Mouse (Mus musculus): ENCODE measurements around the gene Ccdc84.
"Not testable (repeated sequence)": the region's sequence is repeated elsewhere in the genome, so short reads cannot be mapped to it uniquely, and the experiment has no call there.

Ccdc84 gene

DNA sequence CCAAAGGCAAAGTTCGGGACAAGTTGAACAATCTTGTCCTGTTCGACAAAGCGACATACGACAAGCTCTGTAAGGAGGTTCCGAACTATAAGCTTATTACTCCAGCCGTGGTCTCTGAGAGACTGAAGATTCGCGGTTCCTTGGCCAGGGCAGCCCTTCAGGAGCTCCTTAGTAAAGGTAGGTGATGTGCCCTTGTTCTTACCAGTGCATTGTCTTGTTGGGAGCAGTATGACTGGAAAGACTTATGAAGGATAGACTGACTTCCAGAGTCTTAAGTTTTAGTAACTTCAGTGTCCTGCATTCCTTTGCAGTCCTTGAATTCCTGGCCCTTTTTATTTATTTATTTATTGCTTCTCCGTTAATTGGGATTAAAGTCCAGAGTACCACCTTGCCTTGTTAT, 9.7 kb downstream of the Ccdc84 start:
- DNase-seq (ENCODE audit: low spot score), result not testable (repeated sequence)

DNA sequence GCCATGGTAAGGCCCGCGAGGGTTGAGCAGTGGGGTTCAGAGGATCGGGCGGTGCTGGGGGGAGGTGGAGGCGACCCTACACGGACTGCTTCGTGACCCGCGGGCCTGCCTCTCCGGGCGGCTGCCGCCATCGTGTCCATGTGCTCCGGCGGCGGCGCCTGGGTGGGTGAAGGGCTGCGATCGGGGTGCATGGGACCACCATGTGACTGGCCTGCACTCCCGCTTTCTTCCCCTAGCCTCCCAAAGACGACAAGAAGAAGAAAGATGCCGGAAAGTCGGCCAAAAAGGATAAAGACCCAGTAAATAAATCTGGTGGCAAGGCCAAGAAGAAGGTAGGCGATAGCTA, 10.6 kb downstream of the Ccdc84 start:
- no peak for DNase-seq (ENCODE audit: low spot score)

- DNase-seq (ENCODE audit: low spot score), result peak; percentile 90
Measured at GRCm38 (mm10) chr9:44406906-44407751, 11.2 kb downstream of the Ccdc84 start, which contains the start of the genes Rps25 and Trappc4. TSS of gene Rps25 (plus strand) at chr9:44407139. TSS of gene Trappc4 (minus strand) at chr9:44407600.

GRCm38 (mm10) chr9:44405011-44405410, 13.4 kb downstream of the Ccdc84 start:
- no peak for DNase-seq (ENCODE audit: low spot score)

DNA sequence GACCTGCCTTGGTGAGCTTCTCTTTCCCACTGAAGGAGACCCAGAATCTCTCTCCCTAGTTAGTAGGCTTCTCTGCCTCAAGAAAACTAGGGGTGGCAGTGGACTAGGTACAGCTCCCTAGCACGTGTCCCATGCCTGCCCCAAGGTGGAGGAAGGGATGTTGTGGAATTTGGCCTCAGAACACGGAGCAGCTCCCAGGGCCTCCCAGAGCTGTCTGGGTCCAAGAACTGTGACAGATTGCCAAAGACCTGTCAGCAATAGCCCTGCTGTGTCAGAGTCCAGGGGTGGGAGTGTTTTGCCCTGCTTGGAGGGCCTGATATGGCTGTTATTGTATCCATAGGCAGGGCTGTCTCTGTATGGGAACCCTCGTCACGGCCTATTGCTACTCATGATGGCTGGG, 17.3 kb downstream of the Ccdc84 start:
- DNase-seq (ENCODE audit: low spot score), result no peak

DNA sequence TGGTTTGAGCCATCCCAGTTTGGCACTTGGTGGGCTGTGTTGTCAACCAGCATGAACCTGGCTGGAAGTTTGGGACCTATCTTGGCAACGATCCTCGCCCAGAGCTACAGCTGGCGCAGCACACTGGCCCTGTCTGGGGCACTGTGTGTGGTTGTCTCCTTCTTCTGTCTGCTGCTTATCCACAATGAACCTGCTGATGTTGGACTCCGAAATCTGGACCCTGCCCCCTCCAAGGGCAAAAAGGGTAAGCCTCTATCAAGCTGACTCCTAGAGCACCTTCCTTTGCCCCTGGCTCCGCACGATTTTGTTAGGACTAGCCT, 18.6 kb downstream of the Ccdc84 start:
- DNase-seq (ENCODE audit: low spot score), result no peak

GRCm38 (mm10) chr9:44399114-44399794, 19.1 kb downstream of the Ccdc84 start:
- no peak for DNase-seq (ENCODE audit: low spot score)

DNA sequence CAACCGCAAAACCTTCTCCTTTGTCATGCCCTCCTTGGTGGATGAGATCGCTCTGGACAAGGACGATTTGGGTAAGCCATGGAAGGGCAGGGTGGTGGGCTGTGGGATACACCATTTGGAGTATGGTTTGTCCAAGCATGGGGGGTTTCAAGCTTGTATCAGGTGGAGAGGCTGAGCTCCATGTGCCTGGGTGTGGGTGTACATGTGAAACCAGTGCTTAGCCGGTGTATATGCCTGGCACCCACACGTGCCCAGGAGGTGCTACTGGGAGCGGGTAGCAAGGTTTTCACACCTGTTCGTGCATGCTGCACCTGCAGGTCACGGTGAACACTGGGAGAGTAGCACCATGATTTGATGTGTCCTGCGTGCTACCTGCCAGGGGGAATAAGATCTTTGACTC, 19.8 kb downstream of the Ccdc84 start:
- no peak for DNase-seq (ENCODE audit: low spot score)

DNA sequence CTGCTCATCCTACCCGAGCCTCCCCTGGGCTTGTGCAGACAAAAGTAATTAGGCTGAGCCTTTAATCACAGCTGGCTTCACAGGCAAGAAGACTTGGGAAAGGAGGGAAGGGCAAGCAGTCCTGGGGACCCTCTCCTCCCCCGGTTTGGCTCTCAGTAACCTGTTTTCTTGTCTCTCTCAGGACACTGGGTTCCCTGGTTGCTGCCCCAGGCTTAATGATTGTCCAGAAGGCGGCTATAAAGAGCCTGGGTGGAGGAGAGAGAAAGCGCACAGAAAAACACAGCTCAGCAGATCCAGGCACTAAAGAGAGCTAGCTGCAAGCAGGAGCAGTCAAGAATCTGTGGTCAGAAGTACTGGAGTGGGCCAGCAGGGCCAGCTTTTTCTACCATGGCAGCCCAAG, 20.3 kb downstream of the Ccdc84 start:
- DNase-seq (ENCODE audit: low spot score), result no peak

DNA sequence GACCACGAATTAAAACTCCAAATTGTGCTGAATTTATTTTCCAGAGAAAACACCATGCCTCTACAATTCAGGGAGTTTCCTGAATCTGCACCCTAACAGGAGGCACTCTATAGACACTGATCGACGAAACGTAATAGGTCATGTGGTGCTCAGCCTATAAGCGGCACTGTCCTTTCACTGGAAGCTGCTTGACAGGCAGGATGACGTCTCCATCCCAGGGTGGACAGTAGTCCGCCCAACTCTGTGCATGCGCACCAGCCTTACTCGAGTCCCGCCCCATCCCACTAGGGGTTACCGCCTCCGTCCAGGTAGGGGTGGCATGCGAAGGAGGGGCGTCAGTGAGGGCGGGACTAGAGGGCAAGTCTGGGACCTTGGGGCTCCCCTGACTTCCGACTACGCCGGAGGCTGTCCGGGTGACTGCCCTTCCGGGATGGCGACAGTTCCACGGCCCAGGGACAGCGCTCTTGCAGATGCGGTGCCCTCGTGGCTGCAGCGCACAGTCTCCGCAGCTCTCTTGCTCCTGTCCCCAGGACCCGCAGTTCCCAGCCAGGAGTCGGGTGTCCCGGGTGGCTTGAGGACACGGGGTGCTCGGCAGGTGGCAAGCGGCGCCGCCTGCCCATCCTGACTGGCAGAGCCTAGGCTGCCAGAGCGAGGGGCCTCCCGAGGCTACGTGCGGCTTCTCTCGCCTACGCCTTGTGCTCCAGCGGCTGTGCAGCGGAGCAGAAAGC, 21.5 kb downstream of the Ccdc84 start, which contains the start of gene Slc37a4:
Slc37a4 (plus strand) TSS at position 169 of the 728 bp plus-strand sequence.
- DNase-seq (ENCODE audit: low spot score), result peak; percentile 82

- peak; percentile 63 for DNase-seq (ENCODE audit: low spot score)
Measured at GRCm38 (mm10) chr9:44391466-44391865, 26.9 kb downstream of the Ccdc84 start.

GRCm38 (mm10) chr9:44389273-44389672, 29.1 kb downstream of the Ccdc84 start:
- no peak for DNase-seq (ENCODE audit: low spot score)

DNA sequence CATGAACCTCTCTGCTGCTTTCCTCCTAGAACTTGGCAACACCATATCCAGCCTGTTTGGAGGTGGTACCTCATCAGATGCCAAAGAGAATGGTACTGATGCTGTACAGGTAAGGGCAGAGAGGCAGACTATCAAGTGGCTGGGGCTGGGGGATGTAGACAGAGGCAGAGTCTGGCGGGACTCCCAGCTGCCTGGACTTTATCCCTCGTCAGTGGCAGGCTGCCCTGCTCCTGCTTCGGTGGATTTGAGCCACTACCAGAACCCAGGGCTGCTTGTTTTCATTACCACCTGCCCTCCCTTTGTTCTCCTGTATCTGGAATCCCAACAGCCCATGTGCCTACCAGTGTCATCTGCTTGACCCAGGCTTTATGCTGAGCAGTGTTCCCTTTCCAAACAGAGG, 31.1 kb downstream of the Ccdc84 start:
- DNase-seq (ENCODE audit: low spot score), result no peak

GRCm38 (mm10) chr9:44384596-44384995, 33.8 kb downstream of the Ccdc84 start:
- DNase-seq (ENCODE audit: low spot score), result no peak

- DNase-seq (ENCODE audit: low spot score), result no peak
Measured at GRCm38 (mm10) chr9:44379862-44380261, 38.5 kb downstream of the Ccdc84 start.

GRCm38 (mm10) chr9:44379054-44379834, 39.1 kb downstream of the Ccdc84 start, which contains the start of gene Hyou1:
TSS of gene Hyou1 (plus strand) at chr9:44379490.
- DNase-seq (ENCODE audit: low spot score), result peak; percentile 100

DNA sequence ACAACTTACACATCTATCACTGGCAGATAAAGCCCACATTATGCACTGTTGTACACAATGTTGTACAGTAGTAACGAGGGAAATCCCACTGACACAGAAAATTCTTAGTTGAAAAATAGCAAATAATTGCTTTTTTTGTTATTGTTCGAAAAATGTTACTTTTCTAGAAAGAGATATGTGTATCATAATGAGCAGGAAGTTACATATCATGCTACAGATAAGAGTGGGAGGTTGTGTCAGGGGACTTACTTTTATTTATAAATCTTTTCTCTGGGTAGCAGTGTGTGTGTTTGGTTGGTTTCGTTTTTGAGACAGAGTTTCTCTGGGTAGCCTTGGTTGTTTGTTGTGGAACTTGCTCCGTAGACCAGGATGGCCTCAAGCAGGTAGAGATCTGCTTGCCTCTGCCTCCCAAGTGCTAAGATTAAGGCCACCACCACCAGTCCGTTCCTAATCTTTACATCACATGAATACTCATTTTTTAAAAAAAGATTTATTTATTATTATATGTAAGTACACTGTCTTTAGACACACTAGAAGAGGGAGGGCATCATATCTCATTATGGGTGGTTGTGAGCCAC, 40.1 kb downstream of the Ccdc84 start:
- no peak for DNase-seq (ENCODE audit: low spot score)

GRCm38 (mm10) chr9:44377335-44377734, 41.0 kb downstream of the Ccdc84 start:
- DNase-seq (ENCODE audit: low spot score), result not testable (repeated sequence)

DNA sequence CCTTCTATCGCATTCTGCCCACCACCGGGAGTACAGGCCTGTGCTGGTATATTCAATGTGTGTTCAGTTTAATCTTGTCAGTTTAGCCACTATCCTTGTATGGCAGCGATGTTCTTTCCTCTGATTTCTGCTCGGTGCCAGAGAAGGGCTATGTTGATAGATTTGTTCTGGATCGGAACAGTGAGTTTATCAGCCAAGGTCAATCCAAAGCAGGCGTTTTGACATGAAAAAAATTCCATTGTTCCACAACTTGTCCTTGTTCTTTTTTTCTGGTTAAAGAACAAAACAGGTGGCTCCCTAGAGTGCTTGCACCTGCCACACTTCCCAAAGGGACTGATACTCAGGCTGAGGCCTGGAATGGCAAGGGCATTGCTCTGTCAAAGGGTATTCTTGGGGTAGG, 42.2 kb downstream of the Ccdc84 start:
- DNase-seq (ENCODE audit: low spot score), result no peak

- DNase-seq (ENCODE audit: low spot score), result no peak
Measured at GRCm38 (mm10) chr9:44373386-44373785, 45.0 kb downstream of the Ccdc84 start.

DNA sequence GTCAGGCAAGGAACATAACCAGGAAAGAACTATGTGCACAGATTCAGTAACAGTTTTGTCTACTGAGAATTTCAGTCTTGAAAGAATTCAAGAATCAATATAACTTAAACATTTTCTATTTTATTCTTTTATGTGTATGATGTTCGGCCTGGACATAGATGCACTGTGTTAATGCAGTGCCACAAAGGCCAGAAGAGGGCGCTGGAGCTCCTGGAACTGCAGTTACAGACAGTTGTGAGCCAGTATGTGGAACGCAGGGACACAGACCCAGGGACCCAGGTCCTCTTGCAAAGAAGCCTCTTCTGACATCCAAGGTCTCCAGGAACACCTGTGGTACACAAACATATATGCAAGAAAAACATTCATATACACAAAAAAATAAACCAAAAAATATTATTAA, 53.9 kb downstream of the Ccdc84 start:
- no peak for DNase-seq (ENCODE audit: low spot score)

- DNase-seq (ENCODE audit: low spot score), result not testable (repeated sequence)
Measured at GRCm38 (mm10) chr9:44361931-44362330, 56.4 kb downstream of the Ccdc84 start.

All from spleen, adult 12 weeks (tissue).